Mouse (Mus musculus) Patski (cell line): Measurements from ENCODE around the gene Daam1. TPM values are rescaled to one million over a fixed set of nuclear protein-coding genes. Genes with fewer than 3 reads are reported as not detected.

Source experiments
- ATAC-seq: fragments of 100-300 bp; one replicate; pipeline ENCODE4 v1.8.0; 2021
- CTCF ChIA-PET: fragments of 350-600 bp; sonication (Branson Sonifier 250); formaldehyde crosslinking; loops from one replicate; lab custom pipeline; 2022; ENCODE audit warnings: inconsistent platforms; lab: Charles Lee
- POLR2A ChIA-PET: fragments of 350-600 bp; sonication (Branson Sonifier 250); formaldehyde crosslinking; loops from one replicate; lab custom pipeline; 2022; ENCODE audit warnings: antibody characterized with exemption, inconsistent platforms; lab: Charles Lee
- DNase-seq: peaks from one replicate; pipeline ENCODE4 v3.0.0-alpha.2; 2011; ENCODE audit warnings: low read depth, low spot score
- H3K27me3 ChIP-seq: fragments of 371-371 bp; one replicate; pipeline ENCODE4 v1.5.1; 2021
- CTCF ChIP-seq: fragments of 100-300 bp; IDR thresholded peaks from one replicate; pipeline ENCODE4 v1.5.1; 2021
- in situ Hi-C: fragments of 300-500 bp; cut with MboI; formaldehyde crosslinking; loops from 3 replicates; pipeline ENCODE4 v1.11.1; 2018; ENCODE audit warnings: low pct_unique_long_range_greater_than_20kb, mixed read lengths
- polyA plus RNA-seq: library from polyadenylated mRNA; unstranded; gene quantifications from one replicate; pipeline ENCODE4 v1.2.3, GENCODE M21; 2021

Daam1 gene
- polyA plus RNA-seq, 1 experiment from 2014 or later = 12.9 TPM

GRCm38 (mm10) chr12:72031794-72032193, 200.9 kb downstream of the Daam1 start:
- TF ChIP-seq CTCF = no peak
- peaks cover 5% of the 10 kb centered on the region for H3K27me3 ChIP-seq
- POLR2A ChIA-PET = no interaction called here
- ATAC-seq (no peak), DNase-seq (no peak)
- CTCF ChIA-PET = interaction anchor here (1.4 kb wide), 1 partner anchor 12 kb away, joined by 4 read pairs; no protein-coding TSS in a partner anchor
- in situ Hi-C loops = no loop called here

- CTCF ChIA-PET = no interaction called here
- in situ Hi-C loops = no loop called here
- no peak for ATAC-seq
- no peak for DNase-seq
- TF ChIP-seq CTCF = no peak
- POLR2A ChIA-PET = no interaction called here
- H3K27me3 ChIP-seq = no peaks in the 10 kb centered on the region
These were observed 205.3 kb downstream of the Daam1 start for GRCm38 (mm10) chr12:72036097-72036661.

GRCm38 (mm10) chr12:72037049-72037448, 206.2 kb downstream of the Daam1 start:
- in situ Hi-C loops = no loop called here
- peaks cover 2% of the 10 kb centered on the region for H3K27me3 ChIP-seq
- no peak for DNase-seq
- no peak for ATAC-seq
- ChIA-PET POLR2A (no interaction called here), CTCF (interaction anchor here (0.9 kb wide), 1 partner anchor 10 kb away, joined by 3 read pairs; no protein-coding TSS in a partner anchor)
- TF ChIP-seq CTCF = no peak

GRCm38 (mm10) chr12:72038866-72039265, 208.0 kb downstream of the Daam1 start:
- DNase-seq (no peak), ATAC-seq (no peak)
- no peak for TF ChIP-seq CTCF
- POLR2A ChIA-PET = interaction anchor here (0.6 kb wide), 1 partner anchor 46 kb away, joined by 6 read pairs; no protein-coding TSS in a partner anchor
- H3K27me3 ChIP-seq = peaks cover 6% of the 10 kb centered on the region
- in situ Hi-C loops = no loop called here
- CTCF ChIA-PET = no interaction called here

GRCm38 (mm10) chr12:72039501-72039900, 208.6 kb downstream of the Daam1 start:
- peaks cover 8% of the 10 kb centered on the region for H3K27me3 ChIP-seq
- no peak for DNase-seq
- no peak for TF ChIP-seq CTCF
- POLR2A ChIA-PET = no interaction called here
- CTCF ChIA-PET = no interaction called here
- no peak for ATAC-seq
- in situ Hi-C loops = no loop called here

- TF ChIP-seq CTCF = no peak
- ATAC-seq (no peak), DNase-seq (no peak)
- ChIA-PET POLR2A (no interaction called here), CTCF (no interaction called here)
- peaks cover 8% of the 10 kb centered on the region for H3K27me3 ChIP-seq
- in situ Hi-C loops = no loop called here
These were observed 210.4 kb downstream of the Daam1 start for GRCm38 (mm10) chr12:72041238-72041637.

Other genes with a start within 250 kb of the Daam1 start
- gene Gpr135, start 240.0 kb downstream of the Daam1 start, polyA plus RNA-seq = 0.71 TPM